Mouse (Mus musculus) MEL (cell line): ENCODE results near the gene Plekha7.

ENCODE experiments used
- EP300 ChIP-seq, 2 experiments: IDR thresholded peaks; 2 replicates each; pipeline ENCODE4 v1.6.1; 2011; ENCODE audit warnings: improper control_type of control experiment in 2 of 2, low read length in 2 of 2, low read depth in 1 of 2, mild to moderate bottlenecking in 1 of 2
- POLR2A ChIP-seq, 2 experiments: IDR thresholded peaks; 2 replicates each; pipeline ENCODE4 v1.6.1; 2011 to 2012; ENCODE audit warnings: low read length in 2 of 2, mild to moderate bottlenecking in 2 of 2, control low read depth in 1 of 2, improper control_type of control experiment in 1 of 2, low read depth in 1 of 2, moderate library complexity in 1 of 2; ENCODE audit not compliant: control insufficient read depth in 1 of 2, insufficient read depth in 1 of 2, poor library complexity in 1 of 2
- TAL1 ChIP-seq: IDR thresholded peaks from 2 replicates; pipeline ENCODE4 v1.6.1; 2012; ENCODE audit warnings: mild to moderate bottlenecking, inconsistent platforms, low read length, moderate library complexity, mixed read lengths

DNA sequence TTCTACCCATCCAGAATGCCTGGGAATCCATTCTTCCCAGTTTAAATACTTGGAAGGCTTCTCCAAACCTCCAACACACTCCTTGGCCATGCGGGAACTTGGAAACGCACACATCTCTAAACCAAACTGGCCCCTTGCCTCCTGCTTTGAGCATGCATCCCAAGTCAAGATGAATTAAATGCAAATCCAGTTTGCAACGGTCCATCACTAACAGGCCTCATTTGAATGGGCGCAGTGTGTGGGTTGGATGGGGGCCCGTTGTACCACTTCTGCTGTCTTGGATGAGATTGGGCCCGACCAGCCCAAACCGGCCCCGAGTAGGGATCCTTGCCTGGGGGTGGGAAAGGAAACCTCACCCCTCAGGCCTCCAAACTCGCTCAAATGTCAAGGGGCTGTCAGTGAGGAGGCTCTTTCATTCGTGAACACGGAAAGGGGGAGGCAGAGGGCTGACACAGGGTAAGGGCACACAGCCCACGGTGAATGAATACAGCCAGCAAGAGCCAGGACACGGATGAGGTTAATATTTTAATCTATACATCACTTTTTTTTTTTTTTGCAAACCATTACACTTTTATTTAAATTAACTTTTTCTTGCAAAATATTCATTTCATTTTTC is 185.1 kb downstream of the Plekha7 start:
- TF ChIP-seq EP300 (IDR thresholded peaks at IDR 0.05; ENCODE audit: low read depth in 1 of 2, low read length in 2 of 2) (no peak), POLR2A (IDR thresholded peaks at IDR 0.05; ENCODE audit: control insufficient read depth in 1 of 2, insufficient read depth in 1 of 2, low read depth in 1 of 2, low read length in 2 of 2, poor library complexity in 1 of 2) (no peak), TAL1 (no peak)
